Mouse (Mus musculus) bone marrow macrophage, adult 2 months (primary cell): ENCODE results near the gene Lamc3. TPM values are rescaled to one million over a fixed set of nuclear protein-coding genes. Genes with fewer than 3 reads are reported as not detected.

Experiments used
- H3K27ac ChIP-seq: 2 replicates; pipeline ENCODE4 v1.5.1; 2012; ENCODE audit warnings: low read depth, low read length; ENCODE audit not compliant: insufficient read depth
- H3K4me1 ChIP-seq: 2 replicates; pipeline ENCODE4 v1.6.1; 2012; ENCODE audit warnings: low read length; ENCODE audit not compliant: control insufficient read depth, insufficient read depth
- H3K4me3 ChIP-seq: 2 replicates; pipeline ENCODE4 v1.5.1; 2012; ENCODE audit warnings: mild to moderate bottlenecking, low read length, moderate library complexity; ENCODE audit not compliant: insufficient read depth
- CTCF ChIP-seq: IDR thresholded peaks from 2 replicates; pipeline ENCODE4 v1.5.1; 2012; ENCODE audit warnings: low read depth, mild to moderate bottlenecking, low read length, moderate library complexity
- POLR2A ChIP-seq: IDR thresholded peaks from 2 replicates; pipeline ENCODE4 v1.6.1; 2012; ENCODE audit warnings: mild to moderate bottlenecking, low read depth, low read length, borderline replicate concordance
- polyA plus RNA-seq: library from polyadenylated mRNA; stranded (reverse); fragments of >200 nt; gene quantifications from 2 replicates; pipeline ENCODE4 v1.2.4, GENCODE M21; 2012; ENCODE audit not compliant: missing spikeins, insufficient read depth, insufficient read length

Gene Lamc3
- polyA plus RNA-seq, 1 experiment: not detected

DNA sequence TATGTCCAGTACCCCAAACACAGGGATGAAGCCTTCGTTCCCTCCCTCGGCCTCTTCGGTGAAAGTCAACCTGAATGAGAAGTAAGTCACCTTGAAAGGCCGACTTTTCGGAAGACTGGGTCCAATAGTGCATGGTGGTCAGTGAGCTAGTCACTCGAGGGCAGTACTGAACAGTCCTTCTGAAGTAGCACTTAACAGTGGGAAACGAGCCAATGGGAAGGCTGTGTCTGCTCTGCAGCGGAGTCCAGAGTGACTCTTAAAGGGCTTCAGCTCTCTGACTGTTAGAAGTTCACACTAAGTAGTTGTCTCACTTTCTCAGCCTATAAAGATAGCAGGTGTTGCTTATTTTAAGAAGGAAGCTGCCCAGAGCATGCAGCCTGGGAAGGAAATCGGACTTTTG is 107.8 kb downstream of the Lamc3 start:
- Histone ChIP-seq H3K4me1 (no peaks in the 10 kb centered on the region), H3K27ac (no peak overlapping the region), H3K4me3 (no peak overlapping the region)
- TF ChIP-seq POLR2A (no peak), CTCF (no peak)

- Histone ChIP-seq H3K27ac (no peak overlapping the region), H3K4me1 (no peaks in the 10 kb centered on the region), H3K4me3 (no peak overlapping the region)
- TF ChIP-seq POLR2A (no peak), CTCF (no peak)
Observed at GRCm38 (mm10) chr2:31996060-31996459, 109.0 kb downstream of the Lamc3 start.

Other genes with a start within 250 kb of the Lamc3 start
- not detected in 2 replicates for gene Prdm12, start 247.3 kb upstream of the Lamc3 start, polyA plus RNA-seq
- gene Exosc2, start 216.6 kb upstream of the Lamc3 start, polyA plus RNA-seq: 10.0 and 11.7 TPM in 2 replicates
- 48.4 and 53.1 TPM in 2 replicates for gene Abl1, start 198.9 kb upstream of the Lamc3 start, polyA plus RNA-seq
- gene Qrfp, start 76.7 kb upstream of the Lamc3 start, polyA plus RNA-seq: not detected in 2 replicates
- gene Fibcd1, start 41.3 kb upstream of the Lamc3 start, polyA plus RNA-seq: not detected in 2 replicates
- not detected in 2 replicates for gene Aif1l, start 62.8 kb downstream of the Lamc3 start, polyA plus RNA-seq
- 47.3 and 63.3 TPM in 2 replicates for gene Nup214, start 87.1 kb downstream of the Lamc3 start, polyA plus RNA-seq
- 13.1 and 16.5 TPM in 2 replicates for gene Fam78a, start 197.6 kb downstream of the Lamc3 start, polyA plus RNA-seq
- gene Plpp7, start 208.2 kb downstream of the Lamc3 start, polyA plus RNA-seq: 2.7 and 3.0 TPM in 2 replicates